Mouse (Mus musculus) ovary, postnatal 36 days (tissue): ENCODE measurements around the gene Ccdc106.
"Not testable (repeated sequence)": the region's sequence is repeated elsewhere in the genome, so short reads cannot be mapped to it uniquely, and the experiment has no call there.

Source experiments
- DNase-seq: peaks from one replicate; pipeline ENCODE4 v3.0.0; 2022; ENCODE audit warnings: low spot score, mixed read lengths

Ccdc106 gene

DNA sequence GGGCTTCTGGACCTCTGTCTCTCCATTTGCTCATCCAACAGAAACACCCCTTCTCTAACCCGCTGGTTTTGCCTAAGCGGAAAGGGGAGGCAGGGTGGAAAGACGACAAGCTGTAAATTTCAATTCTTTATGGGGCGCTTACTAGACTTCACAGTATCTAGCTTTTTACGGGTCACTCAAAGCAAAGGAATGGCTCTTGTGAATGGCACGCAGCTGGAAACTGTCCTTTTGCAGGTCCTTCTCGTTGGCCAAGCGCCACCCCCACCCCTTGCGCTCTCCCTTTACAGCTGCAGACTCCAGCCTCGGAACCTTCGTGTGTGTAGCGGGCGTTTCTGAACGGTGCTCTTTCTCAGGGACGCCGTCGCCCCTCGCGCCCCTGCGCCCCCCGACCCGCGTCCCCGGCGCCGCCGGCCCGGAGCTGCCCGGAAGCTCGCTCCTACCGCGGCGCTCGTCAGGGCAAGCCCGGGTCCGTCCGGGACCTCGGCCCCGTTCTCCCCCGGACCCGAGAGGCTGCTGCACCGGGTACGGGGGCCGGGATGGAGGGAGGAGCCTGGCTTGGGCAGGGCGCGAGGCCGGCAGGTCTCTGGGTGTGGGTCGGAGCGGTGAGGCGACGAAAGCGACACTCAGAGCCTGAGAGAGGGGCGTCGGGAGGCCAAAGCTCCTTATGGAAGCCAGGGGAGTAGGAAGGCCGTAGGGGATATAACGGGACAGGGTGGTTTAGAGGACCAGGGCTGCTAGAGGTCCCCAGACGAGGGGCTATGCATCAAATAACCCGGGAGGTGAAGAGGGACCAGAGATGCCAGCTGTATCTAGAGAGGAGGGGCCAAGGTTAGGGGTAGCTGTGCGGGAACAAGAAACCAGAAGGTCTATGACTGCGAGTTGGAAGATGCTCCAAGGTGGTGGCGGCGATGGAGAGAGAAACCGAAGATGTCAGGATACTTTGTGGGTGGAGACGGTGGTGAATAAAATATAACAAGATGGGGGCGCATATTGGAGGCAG lies 31.1 kb downstream of the Ccdc106 start, which contains the start of gene Zfp580:
Gene Zfp580 (plus strand): TSS at position 346 of the 1,000 bp plus-strand sequence.
- DNase-seq, result peak; percentile 78

- DNase-seq, result no peak
Observed at GRCm38 (mm10) chr7:5052438-5052837, 32.1 kb downstream of the Ccdc106 start.

DNA sequence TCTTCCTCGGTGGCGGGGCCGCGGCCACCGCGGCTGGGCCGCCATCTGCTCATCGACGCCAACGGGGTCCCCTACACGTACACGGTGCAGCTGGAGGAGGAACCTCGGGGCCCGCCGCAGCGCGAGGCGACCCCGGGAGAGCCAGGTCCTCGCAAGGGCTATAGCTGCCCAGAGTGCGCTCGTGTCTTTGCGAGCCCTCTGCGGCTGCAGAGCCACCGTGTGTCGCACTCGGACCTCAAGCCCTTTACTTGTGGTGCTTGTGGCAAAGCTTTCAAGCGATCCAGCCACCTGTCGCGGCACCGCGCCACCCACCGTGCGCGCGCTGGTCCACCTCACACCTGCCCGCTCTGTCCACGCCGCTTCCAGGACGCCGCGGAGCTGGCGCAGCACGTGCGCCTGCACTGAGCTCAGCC lies 32.6 kb downstream of the Ccdc106 start:
- DNase-seq, result no peak

DNA sequence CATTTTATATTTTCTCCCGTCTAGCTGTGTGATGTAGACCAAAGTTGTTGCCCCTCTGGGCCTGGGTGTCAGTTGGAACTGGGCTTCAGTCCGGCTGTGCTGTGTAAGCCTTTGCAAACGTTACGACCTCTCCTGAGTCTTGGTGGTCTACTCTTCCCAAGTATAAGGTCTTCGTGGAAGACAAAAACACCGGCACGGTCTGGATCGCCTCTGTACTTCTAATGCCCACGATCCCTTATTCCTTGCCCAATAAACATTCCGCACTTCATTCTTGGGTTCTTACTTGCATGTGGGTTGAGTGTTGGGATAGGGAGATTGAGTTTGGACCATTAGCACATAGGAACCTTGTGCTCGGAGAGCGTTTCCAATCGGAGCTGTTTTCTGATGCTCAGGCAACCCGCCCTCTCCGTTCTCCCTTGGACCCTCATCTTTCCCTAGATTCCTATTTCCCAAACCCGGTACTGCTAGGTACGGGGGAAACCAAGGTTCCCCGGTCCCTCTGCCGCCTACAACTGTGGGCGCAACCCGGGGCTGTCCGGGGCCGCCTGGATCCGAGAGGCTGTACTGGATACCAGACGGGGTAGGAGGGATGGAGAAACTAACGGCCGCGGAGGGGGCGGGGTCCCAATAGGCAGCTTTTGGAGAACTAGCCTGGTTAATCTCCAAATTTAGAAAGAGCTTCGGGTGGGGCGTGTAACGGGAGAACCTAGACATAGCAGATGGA lies 33.3 kb downstream of the Ccdc106 start:
- DNase-seq, result no peak

DNA sequence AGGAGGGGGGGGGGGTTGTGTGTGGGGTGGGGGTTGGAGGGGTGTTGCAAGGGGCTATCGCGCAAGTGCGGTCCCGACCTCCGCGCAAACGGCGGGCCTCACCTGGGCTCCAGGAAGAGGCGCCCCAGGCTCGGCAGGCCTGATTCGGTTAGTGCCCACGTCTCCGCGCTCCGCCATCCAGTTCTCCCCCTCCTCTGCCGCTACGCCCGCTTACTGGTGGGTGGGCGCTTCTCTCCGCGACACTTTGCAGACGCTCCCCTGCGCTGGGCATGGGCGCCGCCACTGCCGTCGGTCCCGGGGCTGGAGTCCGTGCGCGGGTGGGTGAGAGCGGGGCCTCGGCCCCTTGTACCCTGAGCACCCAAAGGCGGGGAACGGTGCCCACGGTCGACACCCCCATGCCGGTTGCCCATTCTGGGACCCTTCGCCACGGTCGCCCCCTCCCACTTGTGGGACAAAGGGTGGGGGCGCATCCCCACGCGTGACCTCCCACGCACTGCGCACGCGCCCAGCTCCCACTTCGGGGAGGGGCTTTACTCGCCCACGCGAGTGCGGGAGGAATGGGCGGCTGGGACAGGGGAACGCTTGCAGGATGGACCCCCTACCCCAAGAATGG lies 36.4 kb downstream of the Ccdc106 start:
- DNase-seq, result no peak

DNA sequence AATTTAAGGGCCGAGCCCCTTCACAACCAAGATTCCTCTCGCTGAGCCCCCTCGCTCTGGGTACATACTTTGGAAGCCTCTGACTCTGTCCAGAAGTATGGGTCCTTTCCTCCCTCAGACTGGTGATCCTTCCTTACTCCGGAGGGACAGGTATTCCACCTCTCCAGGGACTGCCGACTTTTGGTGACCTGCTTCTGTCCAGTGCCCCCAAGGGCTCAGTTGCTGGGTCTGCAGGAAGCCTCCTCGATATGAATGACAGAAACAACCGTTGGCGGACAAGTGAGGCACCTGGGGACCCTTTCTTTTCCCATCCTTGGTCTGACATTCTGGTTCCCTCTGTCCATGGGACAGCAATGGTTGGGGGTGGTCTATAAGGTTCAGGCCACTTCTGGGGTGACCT lies 37.0 kb downstream of the Ccdc106 start:
- DNase-seq, result no peak

DNA sequence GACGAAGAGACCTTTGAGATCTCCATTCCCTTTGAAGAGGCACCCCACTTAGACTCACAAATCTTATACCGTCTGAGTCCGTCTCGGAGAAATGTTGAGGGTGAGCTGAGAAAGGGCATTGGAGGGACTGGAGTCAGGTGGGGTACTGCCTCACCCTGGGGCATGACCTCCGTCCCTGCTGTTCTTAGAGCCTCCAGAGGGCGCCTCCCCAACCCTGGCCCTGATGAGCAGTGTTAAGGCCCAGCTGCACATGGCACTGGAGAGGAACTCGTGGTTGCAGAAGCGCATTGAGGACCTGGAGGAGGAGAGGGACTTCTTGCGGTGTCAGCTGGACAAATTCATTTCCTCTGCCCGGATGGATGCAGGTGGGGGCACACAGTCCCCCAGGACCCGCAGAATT lies 37.5 kb downstream of the Ccdc106 start:
- DNase-seq, result no peak

- no peak for DNase-seq
Observed at GRCm38 (mm10) chr7:5058631-5059030, 38.3 kb downstream of the Ccdc106 start.

GRCm38 (mm10) chr7:5059421-5059820 lies 39.1 kb downstream of the Ccdc106 start:
- DNase-seq, result no peak

DNA sequence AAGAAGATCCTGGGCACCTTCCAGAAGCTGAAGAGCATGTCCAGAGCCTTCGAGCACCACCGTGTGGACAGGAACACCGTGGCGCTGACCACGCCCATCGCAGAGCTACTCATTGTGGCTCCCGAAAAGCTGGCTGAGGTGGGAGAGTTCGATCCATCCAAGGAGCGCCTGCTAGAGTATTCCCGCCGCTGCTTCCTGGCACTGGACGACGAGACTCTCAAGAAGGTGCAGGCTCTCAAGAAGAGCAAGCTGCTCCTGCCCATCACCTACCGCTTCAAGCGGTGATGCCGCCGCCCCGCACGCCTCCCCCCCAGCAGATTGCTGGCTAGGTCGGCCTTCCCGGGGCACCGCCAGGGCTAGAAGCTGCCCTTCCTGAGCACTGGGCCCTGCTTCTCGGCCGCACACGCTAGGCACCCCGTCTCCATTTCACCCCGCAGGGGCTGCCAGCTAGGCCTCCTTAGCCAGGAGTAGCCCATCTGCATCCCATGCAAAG lies 39.9 kb downstream of the Ccdc106 start:
- DNase-seq, result peak; percentile 81

DNA sequence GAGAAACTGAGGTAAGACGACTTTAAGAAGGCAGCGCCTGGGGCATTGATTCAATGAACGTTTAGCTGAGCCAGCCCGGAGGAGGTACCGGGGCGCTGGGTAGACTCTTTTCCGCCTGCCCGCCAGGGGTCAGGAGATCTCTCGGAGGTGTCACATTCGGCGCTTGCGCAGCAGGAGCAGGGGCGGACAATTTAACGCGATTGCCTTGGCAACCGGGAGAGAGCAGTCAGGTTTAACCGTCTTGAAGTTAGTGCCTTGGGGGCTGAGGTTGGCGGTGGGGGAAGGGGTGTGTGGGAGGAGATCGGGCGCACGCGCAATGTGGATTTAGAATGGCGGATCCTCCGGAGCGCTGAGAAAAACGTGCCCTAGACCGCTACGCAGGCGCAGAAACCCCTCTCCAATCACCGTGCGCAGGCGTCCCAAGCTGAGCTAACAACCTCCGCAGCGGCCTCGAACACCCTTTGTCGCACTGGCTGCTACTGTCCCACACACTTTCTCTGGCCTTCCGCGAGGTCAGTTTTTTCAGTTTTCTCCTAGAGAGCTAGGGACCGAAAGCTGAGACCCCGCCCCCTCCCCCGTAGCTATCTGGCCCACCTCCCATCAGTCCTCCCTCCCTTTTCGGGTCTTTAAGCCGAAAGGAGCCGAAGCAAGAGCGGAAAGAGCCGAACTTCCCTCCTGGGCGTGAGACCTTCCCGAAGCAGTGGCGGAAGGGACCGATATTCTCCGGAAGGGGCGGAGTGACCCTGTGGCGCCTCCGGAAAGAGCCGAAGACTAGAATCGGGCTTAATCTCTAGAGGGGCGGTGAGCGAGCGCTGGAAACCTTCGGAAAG lies 40.8 kb downstream of the Ccdc106 start:
- peak; percentile 97 for DNase-seq

- DNase-seq, result peak; percentile 93
Observed at GRCm38 (mm10) chr7:5061774-5062359, 41.5 kb downstream of the Ccdc106 start, which contains the start of gene U2af2. Gene U2af2, plus strand, starts transcription at chr7:5062143.

GRCm38 (mm10) chr7:5062360-5063001 lies 42.1 kb downstream of the Ccdc106 start:
- no peak for DNase-seq

- no peak for DNase-seq
Observed at GRCm38 (mm10) chr7:5064886-5065285, 44.5 kb downstream of the Ccdc106 start.

- no peak for DNase-seq
Observed at GRCm38 (mm10) chr7:5073586-5073985, 53.2 kb downstream of the Ccdc106 start.

DNA sequence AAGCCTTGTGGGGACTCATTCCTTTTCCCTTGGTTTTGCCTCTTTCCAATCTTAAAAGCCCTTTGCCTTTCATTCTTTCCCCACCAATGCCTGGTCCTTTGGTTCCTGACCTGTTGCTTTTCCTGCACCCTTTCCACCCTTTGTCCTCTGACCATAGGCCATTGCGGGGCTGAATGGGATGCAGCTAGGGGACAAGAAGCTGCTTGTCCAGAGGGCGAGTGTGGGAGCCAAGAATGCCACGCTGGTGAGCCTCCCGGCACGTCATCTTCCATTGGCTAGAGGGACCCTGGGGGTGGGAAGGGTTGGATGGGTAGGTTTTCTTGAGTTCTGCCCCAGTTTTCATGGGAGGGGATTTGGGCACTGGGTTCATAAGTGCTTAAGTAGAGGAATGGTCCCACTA lies 54.6 kb downstream of the Ccdc106 start:
- no peak for DNase-seq

GRCm38 (mm10) chr7:5076931-5077330 lies 56.6 kb downstream of the Ccdc106 start:
- DNase-seq, result no peak

DNA sequence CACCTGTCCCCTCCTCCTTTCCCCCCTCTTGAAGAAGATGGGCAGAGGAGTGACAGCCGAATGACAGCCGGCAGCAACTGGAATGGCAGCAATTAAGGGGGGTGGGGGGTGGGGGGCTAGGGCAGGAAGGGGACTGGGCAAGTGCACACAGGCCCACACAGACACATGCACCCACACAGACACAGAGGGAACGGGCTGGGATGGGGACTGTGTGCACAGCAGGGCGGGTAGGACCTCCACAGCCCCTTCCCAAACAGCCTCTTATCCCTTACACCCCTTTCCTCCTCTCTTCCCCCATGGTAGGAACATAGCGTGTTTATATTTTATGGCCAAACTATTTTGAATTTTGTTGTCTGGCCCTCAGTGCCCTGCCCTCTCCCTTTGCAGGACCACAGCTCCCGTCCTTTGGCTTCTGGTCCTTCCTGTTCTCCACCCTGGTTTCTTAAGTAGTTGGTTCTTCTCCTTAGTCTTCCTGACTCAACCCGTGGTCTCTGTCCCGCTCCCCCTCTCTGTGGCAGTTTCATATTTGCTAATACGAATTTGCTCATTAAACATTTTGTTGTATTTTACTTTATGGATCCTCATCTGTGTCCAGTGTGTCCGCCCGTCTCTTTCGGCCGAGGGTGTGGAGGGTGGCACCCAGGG lies 59.1 kb downstream of the Ccdc106 start:
- DNase-seq, result not testable (repeated sequence)

- peak; percentile 94 for DNase-seq
Observed at GRCm38 (mm10) chr7:5080010-5080751, 59.8 kb downstream of the Ccdc106 start, which contains the start of gene Epn1. Gene Epn1, plus strand, starts transcription at chr7:5080235.
